Mouse (Mus musculus): ENCODE results near the gene Cped1. TPM values are rescaled to one million over a fixed set of nuclear protein-coding genes. Genes with fewer than 3 reads are reported as not detected.

The Cped1 gene
- polyA plus RNA-seq, 1 experiment from 2014 or later, result 10.4 TPM

DNA sequence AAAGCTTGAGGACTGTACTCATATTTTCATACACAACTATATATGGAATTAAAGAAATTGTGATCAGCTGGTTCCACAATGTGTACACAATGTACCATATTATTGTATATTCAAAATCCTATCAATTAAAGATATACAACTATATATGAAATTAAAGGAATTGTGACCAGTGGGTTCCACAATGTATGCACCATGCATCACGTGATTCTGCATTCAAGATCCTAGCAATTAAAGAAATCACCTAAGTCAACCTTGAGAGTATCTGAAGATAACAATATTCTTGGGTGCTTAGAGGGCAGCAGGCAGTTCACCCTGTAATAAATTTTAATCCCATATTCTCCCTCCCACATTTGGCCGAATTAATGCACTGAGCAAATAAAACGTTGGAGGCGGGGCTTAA is 280.3 kb downstream of the Cped1 start:
- WGBS, result 82% methylated on average over 4 of the region's 4 CpGs
- TF ChIP-seq CTCF (IDR thresholded peaks at IDR 0.05; ENCODE audit: low read depth), result no peak
- no peak for TF ChIP-seq EP300 (optimal IDR thresholded peaks at IDR 0.05)

DNA sequence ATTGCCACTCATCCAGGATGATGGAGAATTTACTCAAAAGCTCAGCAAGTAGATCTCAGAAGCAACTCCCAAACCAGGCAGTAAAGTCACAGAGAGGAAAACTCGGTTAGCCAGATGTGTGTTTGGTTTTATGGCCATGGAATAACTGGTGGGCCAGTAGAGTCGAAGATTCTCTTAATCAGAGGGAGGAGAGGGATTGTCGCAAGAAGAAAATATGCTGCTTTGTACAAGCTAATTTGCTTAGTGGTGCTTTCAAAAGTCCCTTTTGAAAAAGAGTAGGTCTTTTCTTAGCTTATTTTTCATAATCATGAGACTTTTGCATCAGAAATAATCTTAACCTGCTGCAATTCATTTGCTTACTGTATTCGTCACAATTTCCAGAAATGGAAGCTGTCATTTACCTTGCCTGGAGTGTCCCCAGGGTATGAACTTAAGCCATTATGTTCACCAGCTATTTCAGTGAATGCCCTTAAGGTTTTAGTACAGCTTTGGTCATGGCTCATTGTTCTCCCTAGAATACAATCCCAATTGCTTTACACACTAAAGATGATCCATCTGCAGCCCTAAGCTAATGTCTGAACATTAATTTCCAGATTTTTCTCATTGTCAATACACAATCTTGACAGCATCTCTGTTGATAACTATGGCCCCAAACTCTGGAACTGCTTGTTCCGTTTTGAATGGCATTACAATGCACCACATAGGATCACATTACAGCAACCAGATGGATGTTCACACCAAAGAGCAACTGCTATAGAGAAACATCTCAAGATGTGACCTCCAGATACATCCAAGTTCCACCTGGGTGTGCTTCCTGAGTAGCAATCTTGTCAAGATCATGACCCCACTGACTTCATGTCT is 282.3 kb downstream of the Cped1 start:
- H3K9me3 ChIP-seq (ENCODE audit: control insufficient read depth, low read length), result no peaks in the 10 kb centered on the region
- H3K4me2 ChIP-seq (replicated peaks; ENCODE audit: low read depth), result no peak overlapping the region
- DNase-seq (ENCODE audit: low spot score) (no peak), ATAC-seq (ENCODE audit: low FRiP score, low TSS enrichment) (no peak)
- H3K4me1 ChIP-seq (replicated peaks; ENCODE audit: control insufficient read depth, insufficient read depth), result no peaks in the 10 kb centered on the region
- H3K36me3 ChIP-seq (ENCODE audit: control insufficient read depth, insufficient read depth, low read length), result no peaks in the 10 kb centered on the region
- H3K9ac ChIP-seq (ENCODE audit: low read length), result no peak overlapping the region
- TF ChIP-seq EP300 (optimal IDR thresholded peaks at IDR 0.05) (no peak), CTCF (IDR thresholded peaks at IDR 0.05; ENCODE audit: low read depth) (no peak)
- WGBS, result 76% methylated on average over 5 of the region's 5 CpGs
- no peak overlapping the region for H3K27ac ChIP-seq (replicated peaks)
- no peak overlapping the region for H3K4me3 ChIP-seq (ENCODE audit: low read depth, low read length)
- no peaks in the 10 kb centered on the region for H3K27me3 ChIP-seq (ENCODE audit: control insufficient read depth, insufficient read depth, low read length)

More for the DNA sequence above, 280.3 kb downstream of the Cped1 start:
- H3K9ac ChIP-seq (ENCODE audit: low read length), result no peak overlapping the region
- no peak overlapping the region for H3K4me3 ChIP-seq (ENCODE audit: low read depth, low read length)
- ATAC-seq (ENCODE audit: low FRiP score, low TSS enrichment), result no peak
- no peak overlapping the region for H3K27ac ChIP-seq (replicated peaks)
- no peaks in the 10 kb centered on the region for H3K4me1 ChIP-seq (replicated peaks; ENCODE audit: control insufficient read depth, insufficient read depth)
- DNase-seq (ENCODE audit: low spot score), result no peak
- H3K27me3 ChIP-seq (ENCODE audit: control insufficient read depth, insufficient read depth, low read length), result no peaks in the 10 kb centered on the region
- H3K36me3 ChIP-seq (ENCODE audit: control insufficient read depth, insufficient read depth, low read length), result no peaks in the 10 kb centered on the region
- H3K4me2 ChIP-seq (replicated peaks; ENCODE audit: low read depth), result no peak overlapping the region
- H3K9me3 ChIP-seq (ENCODE audit: control insufficient read depth, low read length), result no peaks in the 10 kb centered on the region

DNA sequence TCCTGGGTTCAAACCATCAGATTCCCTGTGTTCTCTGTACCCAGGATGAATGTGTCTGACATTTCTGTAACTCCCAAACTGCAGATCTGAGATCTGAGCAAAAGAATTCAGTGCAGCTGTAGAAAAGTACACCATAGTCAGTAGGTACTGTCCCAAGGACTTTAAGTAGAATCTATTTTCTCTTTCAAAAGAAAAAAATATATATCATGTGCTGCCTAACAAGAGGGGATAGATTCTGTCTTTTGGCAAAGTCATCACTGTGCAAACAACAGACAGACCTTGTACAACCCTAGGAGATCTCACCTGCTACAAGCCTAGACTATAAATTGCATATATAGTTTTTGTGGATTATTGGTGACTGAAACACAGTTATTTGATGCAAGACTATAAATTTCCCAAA is 283.0 kb downstream of the Cped1 start:
- ATAC-seq (ENCODE audit: low FRiP score, low TSS enrichment) (no peak), DNase-seq (ENCODE audit: low spot score) (no peak)
- no peak overlapping the region for H3K27ac ChIP-seq (replicated peaks)
- H3K27me3 ChIP-seq (ENCODE audit: control insufficient read depth, insufficient read depth, low read length), result no peaks in the 10 kb centered on the region
- H3K4me2 ChIP-seq (replicated peaks; ENCODE audit: low read depth), result no peak overlapping the region
- no peaks in the 10 kb centered on the region for H3K4me1 ChIP-seq (replicated peaks; ENCODE audit: control insufficient read depth, insufficient read depth)
- no peak overlapping the region for H3K9ac ChIP-seq (ENCODE audit: low read length)
- H3K36me3 ChIP-seq (ENCODE audit: control insufficient read depth, insufficient read depth, low read length), result no peaks in the 10 kb centered on the region
- TF ChIP-seq CTCF (IDR thresholded peaks at IDR 0.05; ENCODE audit: low read depth) (no peak), EP300 (optimal IDR thresholded peaks at IDR 0.05) (no peak)
- no peak overlapping the region for H3K4me3 ChIP-seq (ENCODE audit: low read depth, low read length)
- no peaks in the 10 kb centered on the region for H3K9me3 ChIP-seq (ENCODE audit: control insufficient read depth, low read length)

DNA sequence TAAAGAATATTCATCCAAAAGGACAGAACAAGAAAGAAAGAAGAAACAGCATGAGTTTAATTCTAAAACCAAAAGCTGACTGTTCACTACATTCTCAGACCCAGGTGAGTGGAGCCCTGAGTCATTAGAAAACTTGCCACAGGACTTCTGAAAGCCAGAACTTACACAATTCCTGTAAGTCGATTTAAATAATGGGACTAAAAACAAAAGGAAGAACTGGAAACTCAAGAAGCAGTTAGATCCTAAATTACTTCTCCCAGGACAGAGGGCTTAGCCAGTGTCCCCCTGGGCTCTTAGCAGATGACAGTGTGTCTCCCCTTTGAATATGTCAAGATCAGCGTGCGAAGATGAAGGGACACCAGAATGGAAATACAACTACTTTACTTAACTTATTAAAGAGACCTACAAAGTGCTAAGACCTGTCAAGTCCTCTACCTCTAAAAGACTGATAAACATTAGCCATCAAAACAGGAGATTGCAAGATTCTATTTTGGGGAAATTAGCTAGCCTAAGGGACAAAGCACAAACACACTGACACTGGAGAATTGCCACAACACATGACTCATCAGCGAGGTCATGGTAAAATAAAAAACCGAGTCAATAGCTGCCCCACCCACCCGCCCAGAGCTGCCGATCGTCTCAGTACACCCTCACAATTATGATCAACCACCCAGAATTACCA is 284.3 kb downstream of the Cped1 start:
- Histone ChIP-seq H3K27me3 (ENCODE audit: control insufficient read depth, insufficient read depth, low read length) (no peaks in the 10 kb centered on the region), H3K27ac (replicated peaks) (no peak overlapping the region), H3K36me3 (ENCODE audit: control insufficient read depth, insufficient read depth, low read length) (no peaks in the 10 kb centered on the region), H3K9me3 (ENCODE audit: control insufficient read depth, low read length) (no peaks in the 10 kb centered on the region), H3K4me3 (ENCODE audit: low read depth, low read length) (no peak overlapping the region), H3K9ac (ENCODE audit: low read length) (no peak overlapping the region), H3K4me2 (replicated peaks; ENCODE audit: low read depth) (no peak overlapping the region), H3K4me1 (replicated peaks; ENCODE audit: control insufficient read depth, insufficient read depth) (no peaks in the 10 kb centered on the region)
- TF ChIP-seq CTCF (IDR thresholded peaks at IDR 0.05; ENCODE audit: low read depth), result no peak
- TF ChIP-seq EP300 (optimal IDR thresholded peaks at IDR 0.05), result no peak
- no peak for ATAC-seq (ENCODE audit: low FRiP score, low TSS enrichment)
- 54% methylated on average over 8 of the region's 8 CpGs for WGBS
- no peak for DNase-seq (ENCODE audit: low spot score)

DNA sequence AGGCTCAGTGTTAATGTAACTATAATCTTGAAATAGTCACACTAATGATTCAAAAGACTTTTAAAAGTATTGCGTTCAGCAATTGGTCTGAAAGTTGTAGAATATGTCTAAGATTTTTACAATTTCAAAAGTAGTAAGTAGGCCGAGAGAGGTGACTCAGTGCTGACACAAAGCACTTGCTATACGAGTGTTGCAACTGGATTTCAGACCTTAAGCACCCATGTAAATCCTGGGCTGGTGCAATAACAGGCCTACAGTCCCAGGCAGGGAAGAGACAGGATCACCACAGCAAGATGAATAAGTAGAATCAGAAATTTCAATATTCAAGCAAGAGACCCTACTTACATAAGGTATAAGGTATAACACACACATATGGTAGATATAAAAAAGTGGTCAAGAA is 292.2 kb downstream of the Cped1 start:
- Histone ChIP-seq H3K27ac (replicated peaks) (no peak overlapping the region), H3K4me3 (ENCODE audit: low read depth, low read length) (no peak overlapping the region), H3K36me3 (ENCODE audit: control insufficient read depth, insufficient read depth, low read length) (no peaks in the 10 kb centered on the region), H3K9ac (ENCODE audit: low read length) (no peak overlapping the region), H3K4me2 (replicated peaks; ENCODE audit: low read depth) (no peak overlapping the region), H3K9me3 (ENCODE audit: control insufficient read depth, low read length) (no peaks in the 10 kb centered on the region), H3K27me3 (ENCODE audit: control insufficient read depth, insufficient read depth, low read length) (no peaks in the 10 kb centered on the region), H3K4me1 (replicated peaks; ENCODE audit: control insufficient read depth, insufficient read depth) (no peaks in the 10 kb centered on the region)
- no peak for DNase-seq (ENCODE audit: low spot score)
- no peak for ATAC-seq (ENCODE audit: low FRiP score, low TSS enrichment)
- WGBS, result 71% methylated on average over 3 of the region's 3 CpGs
- TF ChIP-seq EP300 (optimal IDR thresholded peaks at IDR 0.05) (no peak), CTCF (IDR thresholded peaks at IDR 0.05; ENCODE audit: low read depth) (no peak)
